Mouse (Mus musculus) left cerebral cortex, adult 6 months (tissue): Measurements from ENCODE around the gene Vmn1r15. TPM values are rescaled to one million over a fixed set of nuclear protein-coding genes. Genes with fewer than 3 reads are reported as not detected.

Experiments used
- long read RNA-seq, 2 experiments: library from polyadenylated mRNA; unstranded; transcript quantifications; one replicate each; pipeline ENCODE4 v2.0.0; 2019 to 2020
- polyA plus RNA-seq: library from polyadenylated mRNA; unstranded; fragments of <200 nt; fragmentation: Nextera tagmentation; gene quantifications from 2 replicates; pipeline ENCODE4 v1.2.3, GENCODE M21; 2021

Vmn1r15 gene
- polyA plus RNA-seq, result not detected in 2 replicates
- long read RNA-seq, experiment 1, result 0 reads
- long read RNA-seq, experiment 2, result 0 reads

GRCm38 (mm10) chr6:57257652-57258051, at the start of gene Vmn1r15:
Vmn1r15 (plus strand) TSS chr6:57257952.

GRCm38 (mm10) chr6:57231386-57231785, 26.4 kb upstream of the Vmn1r15 start, which contains the start of gene Vmn1r14:
Vmn1r14 (plus strand) TSS chr6:57231686.

Other genes starting within 250 kb of the Vmn1r15 start
- not detected in 2 replicates for gene Vmn1r7, start 232.6 kb upstream of the Vmn1r15 start, polyA plus RNA-seq
- gene Vmn1r8, start 225.7 kb upstream of the Vmn1r15 start, polyA plus RNA-seq, result not detected in 2 replicates
- gene Vmn1r9, start 191.2 kb upstream of the Vmn1r15 start, polyA plus RNA-seq, result not detected in 2 replicates
- gene Vmn1r10, start 148.5 kb upstream of the Vmn1r15 start, polyA plus RNA-seq, result not detected in 2 replicates
- gene Vmn1r11, start 124.5 kb upstream of the Vmn1r15 start, polyA plus RNA-seq, result not detected in 2 replicates
- gene Vmn1r12, start 101.0 kb upstream of the Vmn1r15 start, polyA plus RNA-seq, result not detected in 2 replicates
- not detected in 2 replicates for gene Vmn1r13, start 54.7 kb upstream of the Vmn1r15 start, polyA plus RNA-seq
- not detected in 2 replicates for gene Vmn1r14, start 26.3 kb upstream of the Vmn1r15 start, polyA plus RNA-seq
- not detected in 2 replicates for gene Vmn1r16, start 71.5 kb downstream of the Vmn1r15 start, polyA plus RNA-seq
- gene Vmn1r17, start 105.8 kb downstream of the Vmn1r15 start, polyA plus RNA-seq, result not detected in 2 replicates
- gene Vmn1r18, start 137.8 kb downstream of the Vmn1r15 start, polyA plus RNA-seq, result not detected in 2 replicates
- not detected in 2 replicates for gene Vmn1r19, start 145.8 kb downstream of the Vmn1r15 start, polyA plus RNA-seq
- not detected in 2 replicates for gene Vmn1r20, start 171.0 kb downstream of the Vmn1r15 start, polyA plus RNA-seq